Mouse (Mus musculus): ENCODE results near the gene Taf12. TPM values are rescaled to one million over a fixed set of nuclear protein-coding genes. Genes with fewer than 3 reads are reported as not detected.

Gene Taf12
- total RNA-seq, 2 experiments from 2014 or later = 41.2 to 74.5 TPM

- ATAC-seq (ENCODE audit: poor library complexity, severe bottlenecking) = peak; percentile 55
Observed at GRCm38 (mm10) chr4:132309849-132310472, 35.8 kb downstream of the Taf12 start.

- ATAC-seq (ENCODE audit: poor library complexity, severe bottlenecking) = no peak
Observed at GRCm38 (mm10) chr4:132311209-132311608, 37.0 kb downstream of the Taf12 start.

GRCm38 (mm10) chr4:132311801-132312200, 37.6 kb downstream of the Taf12 start:
- no peak for ATAC-seq (ENCODE audit: poor library complexity, severe bottlenecking)

- no peak for ATAC-seq (ENCODE audit: poor library complexity, severe bottlenecking)
Observed at GRCm38 (mm10) chr4:132312627-132313026, 38.5 kb downstream of the Taf12 start.

- no peak for ATAC-seq (ENCODE audit: poor library complexity, severe bottlenecking)
Observed at GRCm38 (mm10) chr4:132315711-132316110, 41.5 kb downstream of the Taf12 start.

GRCm38 (mm10) chr4:132326481-132326880, 52.3 kb downstream of the Taf12 start:
- ATAC-seq (ENCODE audit: poor library complexity, severe bottlenecking) = no peak

- ATAC-seq (ENCODE audit: poor library complexity, severe bottlenecking) = no peak
Observed at GRCm38 (mm10) chr4:132328391-132328982, 54.3 kb downstream of the Taf12 start.

- peak; percentile 100 for ATAC-seq (ENCODE audit: poor library complexity, severe bottlenecking)
Observed at GRCm38 (mm10) chr4:132329115-132329834, 55.1 kb downstream of the Taf12 start, which contains the start of gene Trnau1ap. Trnau1ap (minus strand) TSS chr4:132329538.

GRCm38 (mm10) chr4:132329835-132330354, 55.7 kb downstream of the Taf12 start:
- ATAC-seq (ENCODE audit: poor library complexity, severe bottlenecking) = peak; percentile 20; the same call in 1 of the 2 replicates

- no peak for ATAC-seq (ENCODE audit: poor library complexity, severe bottlenecking)
Observed at GRCm38 (mm10) chr4:132331960-132332359, 57.8 kb downstream of the Taf12 start.

GRCm38 (mm10) chr4:132332880-132333279, 58.7 kb downstream of the Taf12 start:
- no peak for ATAC-seq (ENCODE audit: poor library complexity, severe bottlenecking)

- ATAC-seq (ENCODE audit: poor library complexity, severe bottlenecking) = no peak
Observed at GRCm38 (mm10) chr4:132338943-132339342, 64.8 kb downstream of the Taf12 start.

GRCm38 (mm10) chr4:132341451-132341850, 67.3 kb downstream of the Taf12 start:
- no peak for ATAC-seq (ENCODE audit: poor library complexity, severe bottlenecking)

- ATAC-seq (ENCODE audit: poor library complexity, severe bottlenecking) = peak; percentile 14; the same call in 1 of the 2 replicates
Observed at GRCm38 (mm10) chr4:132344403-132345134, 70.4 kb downstream of the Taf12 start.

Other genes starting within 250 kb of the Taf12 start
- 0.16 TPM in 1 of 2 replicates, not detected in the other for gene Gm10300, start 199.7 kb upstream of the Taf12 start, total RNA-seq (2015)
- 0.33 and 0.37 TPM in 2 replicates for gene Gm10300, start 199.7 kb upstream of the Taf12 start, total RNA-seq (2017)
- gene Epb41, start 199.1 kb upstream of the Taf12 start, total RNA-seq (2015) = 42.5 and 51.8 TPM in 2 replicates
- gene Epb41, start 199.1 kb upstream of the Taf12 start, total RNA-seq (2017) = 61.1 and 62.3 TPM in 2 replicates
- not detected in 2 replicates for gene Oprd1, start 129.9 kb upstream of the Taf12 start, total RNA-seq (2015)
- not detected in 2 replicates for gene Oprd1, start 129.9 kb upstream of the Taf12 start, total RNA-seq (2017)
- 32.4 and 32.9 TPM in 2 replicates for gene Ythdf2, start 62.1 kb upstream of the Taf12 start, total RNA-seq (2015)
- gene Ythdf2, start 62.1 kb upstream of the Taf12 start, total RNA-seq (2017) = 35.0 and 42.0 TPM in 2 replicates
- gene Gmeb1, start 12.8 kb upstream of the Taf12 start, total RNA-seq (2015) = 17.9 and 21.6 TPM in 2 replicates
- 29.0 and 29.5 TPM in 2 replicates for gene Gmeb1, start 12.8 kb upstream of the Taf12 start, total RNA-seq (2017)
- gene Rab42, start 29.0 kb downstream of the Taf12 start, total RNA-seq (2015) = not detected in 2 replicates
- gene Rab42, start 29.0 kb downstream of the Taf12 start, total RNA-seq (2017) = not detected in 2 replicates
- 25.3 and 32.6 TPM in 2 replicates for gene Trnau1ap, start 55.2 kb downstream of the Taf12 start, total RNA-seq (2015)
- 22.6 and 25.7 TPM in 2 replicates for gene Trnau1ap, start 55.2 kb downstream of the Taf12 start, total RNA-seq (2017)
- 14.0 TPM in 2 replicates for gene Rcc1, start 79.2 kb downstream of the Taf12 start, total RNA-seq (2015)
- gene Rcc1, start 79.2 kb downstream of the Taf12 start, total RNA-seq (2017) = 20.4 and 21.0 TPM in 2 replicates
- gene Phactr4, start 148.1 kb downstream of the Taf12 start, total RNA-seq (2015) = 33.8 and 36.3 TPM in 2 replicates
- gene Phactr4, start 148.1 kb downstream of the Taf12 start, total RNA-seq (2017) = 6.6 and 13.2 TPM in 2 replicates
- 9.0 and 11.4 TPM in 2 replicates for gene Med18, start 189.5 kb downstream of the Taf12 start, total RNA-seq (2015)
- gene Med18, start 189.5 kb downstream of the Taf12 start, total RNA-seq (2017) = 7.7 and 12.5 TPM in 2 replicates
- gene Sesn2, start 236.1 kb downstream of the Taf12 start, total RNA-seq (2015) = 7.4 TPM in 2 replicates
- gene Sesn2, start 236.1 kb downstream of the Taf12 start, total RNA-seq (2017) = 5.2 and 5.6 TPM in 2 replicates

Data from megakaryocyte, adult 5-6 weeks (primary cell).